Mouse (Mus musculus): ENCODE data around the gene Olfr734.

DNA sequence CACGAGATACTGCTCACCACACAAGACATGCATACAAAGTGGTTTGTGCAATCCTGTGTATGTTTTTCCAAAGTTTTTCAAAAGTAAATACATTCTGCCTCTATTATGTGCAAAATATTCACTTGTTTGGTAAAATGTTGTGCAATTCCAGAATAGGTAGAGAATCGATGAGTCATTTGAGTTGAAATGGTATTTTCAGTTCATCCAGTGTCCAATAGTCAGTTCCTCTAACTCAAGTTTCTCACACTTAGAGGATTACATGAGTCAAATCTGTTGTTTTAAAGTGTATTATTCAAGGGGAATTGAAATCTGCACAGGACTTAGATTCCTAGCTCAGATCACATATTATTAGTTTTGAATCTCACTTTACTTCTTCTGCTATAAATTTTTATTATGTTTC lies 37.0 kb upstream of the Olfr734 start:
- TF ChIP-seq POLR2A (IDR thresholded peaks at IDR 0.05; ENCODE audit: extremely low read depth, insufficient read depth, low read length) (no peak), CTCF (IDR thresholded peaks at IDR 0.05; ENCODE audit: low read depth, low read length) (no peak)
